Mouse (Mus musculus) 3134 (cell line): Measurements from ENCODE around the gene Cdk17.
"Not testable (repeated sequence)": the region's sequence is repeated elsewhere in the genome, so short reads cannot be mapped to it uniquely, and the experiment has no call there.

ENCODE experiments used
- DNase-seq: peaks from one replicate; pipeline ENCODE4 v3.0.0-alpha.2; 2011; ENCODE audit warnings: low spot score; ENCODE audit not compliant: insufficient read length; ENCODE audit errors: extremely low read depth

Gene Cdk17

GRCm38 (mm10) chr10:93142600-93143284 lies 17.9 kb upstream of the Cdk17 start:
- DNase-seq: no peak

GRCm38 (mm10) chr10:93143285-93143985 lies 17.2 kb upstream of the Cdk17 start:
- no peak for DNase-seq

- DNase-seq: no peak
Observed at GRCm38 (mm10) chr10:93143986-93144314, 16.7 kb upstream of the Cdk17 start.

GRCm38 (mm10) chr10:93144579-93144978 lies 16.1 kb upstream of the Cdk17 start:
- DNase-seq: peak; percentile 26

GRCm38 (mm10) chr10:93145088-93145487 lies 15.6 kb upstream of the Cdk17 start:
- peak; percentile 76 for DNase-seq

- no peak for DNase-seq
Observed at GRCm38 (mm10) chr10:93146601-93147000, 14.1 kb upstream of the Cdk17 start.

- no peak for DNase-seq
Observed at GRCm38 (mm10) chr10:93147691-93148090, 13.0 kb upstream of the Cdk17 start.

GRCm38 (mm10) chr10:93149597-93149996 lies 11.1 kb upstream of the Cdk17 start:
- DNase-seq: no peak

GRCm38 (mm10) chr10:93151775-93152174 lies 8.9 kb upstream of the Cdk17 start:
- no peak for DNase-seq

- DNase-seq: no peak
Observed at GRCm38 (mm10) chr10:93152698-93153097, 8.0 kb upstream of the Cdk17 start.

- not testable (repeated sequence) for DNase-seq
Observed at GRCm38 (mm10) chr10:93153404-93153803, 7.3 kb upstream of the Cdk17 start.

GRCm38 (mm10) chr10:93159651-93160496 lies 801 bp upstream of the Cdk17 start:
- no peak for DNase-seq

GRCm38 (mm10) chr10:93160497-93160806 lies 223 bp upstream of the Cdk17 start:
- DNase-seq: peak; percentile 88

GRCm38 (mm10) chr10:93161511-93162275 lies 1.0 kb downstream of the Cdk17 start:
- peak; percentile 78 for DNase-seq

- DNase-seq: peak; percentile 42
Observed at GRCm38 (mm10) chr10:93162276-93162971, 1.7 kb downstream of the Cdk17 start.

- peak; percentile 22 for DNase-seq
Observed at GRCm38 (mm10) chr10:93162972-93163660, 2.4 kb downstream of the Cdk17 start.

GRCm38 (mm10) chr10:93163711-93164488 lies 3.2 kb downstream of the Cdk17 start:
- DNase-seq: no peak

GRCm38 (mm10) chr10:93165416-93166381 lies 5.0 kb downstream of the Cdk17 start:
- DNase-seq: no peak
